Mouse (Mus musculus): ENCODE data around the gene Cyb5d1.
"Not testable (repeated sequence)": the region's sequence is repeated elsewhere in the genome, so short reads cannot be mapped to it uniquely, and the experiment has no call there.

Cyb5d1 gene

DNA sequence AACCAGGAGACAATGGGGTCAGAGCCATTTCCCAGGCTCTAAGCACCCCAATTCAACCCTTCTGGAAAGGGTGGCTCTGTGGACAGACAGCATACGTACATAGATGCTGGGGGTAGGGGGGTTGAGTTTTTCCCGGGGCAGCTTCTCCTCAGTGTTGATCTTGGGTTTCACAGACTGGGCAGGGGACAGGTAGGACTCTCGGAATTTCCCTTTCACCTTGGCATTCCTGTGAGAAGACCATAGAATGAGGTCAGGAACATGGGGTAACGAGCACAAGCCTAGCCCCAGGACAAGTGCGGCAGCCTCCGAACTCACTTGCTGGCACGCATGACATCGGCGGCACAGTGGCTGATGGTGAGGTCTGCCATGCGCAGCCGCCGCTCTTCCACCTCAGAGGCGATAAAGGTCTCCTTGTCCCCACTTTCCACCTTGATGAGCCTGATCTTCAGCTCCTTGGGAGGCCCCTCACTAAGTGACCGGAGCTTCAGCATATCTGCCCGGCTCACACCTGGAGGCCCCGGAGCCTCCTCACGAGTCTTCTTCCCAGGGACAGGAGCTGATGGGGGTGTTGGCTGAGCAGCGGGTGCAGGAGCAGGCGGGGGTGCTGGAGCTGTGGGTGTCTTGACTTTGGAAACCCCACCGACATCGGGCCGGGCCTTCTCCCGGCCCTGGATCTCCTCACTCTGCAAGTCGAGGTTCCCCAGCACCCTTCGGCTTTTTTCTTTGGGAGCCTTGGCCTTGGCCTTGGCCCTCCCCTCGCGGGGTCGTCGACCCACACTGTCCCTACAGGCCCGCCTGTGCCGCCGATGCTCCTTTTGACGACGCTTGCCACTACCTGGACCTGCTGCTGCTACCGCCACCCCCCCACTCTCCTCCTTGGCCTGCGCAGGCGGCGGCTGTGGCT lies 8.5 kb upstream of the Cyb5d1 start:
- DNase-seq = peak; percentile 31

DNA sequence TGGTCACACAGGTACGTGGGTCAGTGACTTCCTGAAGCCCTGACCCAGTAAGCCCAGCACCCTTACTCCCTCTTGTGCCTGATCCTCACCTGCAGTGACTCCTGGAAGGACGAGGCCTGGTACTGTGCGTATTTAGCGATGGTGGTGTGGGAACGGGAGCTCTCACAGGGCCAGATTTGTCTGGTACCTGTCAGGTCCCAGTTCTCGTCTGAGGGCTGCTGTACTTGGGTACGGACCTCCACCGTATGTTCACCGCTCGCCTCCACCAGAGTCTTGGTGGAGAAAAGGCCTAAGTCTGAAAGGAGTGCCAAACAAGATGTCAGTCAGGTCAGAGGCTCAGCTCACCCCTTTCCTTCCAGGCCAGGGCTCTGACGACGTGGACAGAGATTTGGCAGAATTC lies 6.6 kb upstream of the Cyb5d1 start:
- DNase-seq = peak; percentile 52

DNA sequence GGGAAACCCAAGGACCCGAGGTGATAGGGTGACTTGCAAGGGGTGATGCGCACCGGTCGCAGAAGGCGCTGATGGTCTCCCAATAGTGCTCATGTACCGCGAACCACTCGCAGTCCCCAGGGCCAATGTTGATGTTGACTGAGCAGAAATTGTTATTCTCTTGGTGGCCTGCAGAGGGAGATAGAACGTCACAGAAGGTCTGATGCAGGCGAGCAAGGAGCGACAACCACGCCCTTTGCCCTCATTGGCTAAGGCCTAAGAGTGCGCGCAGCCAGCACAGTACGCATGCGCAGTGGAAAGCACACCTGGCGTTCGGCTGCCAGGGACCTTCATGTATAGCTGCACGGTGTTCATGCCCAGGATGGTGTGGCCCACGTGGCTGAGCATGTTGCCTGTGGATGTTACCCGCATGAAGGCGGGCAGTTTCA lies 5.8 kb upstream of the Cyb5d1 start:
- DNase-seq = peak; percentile 97

DNA sequence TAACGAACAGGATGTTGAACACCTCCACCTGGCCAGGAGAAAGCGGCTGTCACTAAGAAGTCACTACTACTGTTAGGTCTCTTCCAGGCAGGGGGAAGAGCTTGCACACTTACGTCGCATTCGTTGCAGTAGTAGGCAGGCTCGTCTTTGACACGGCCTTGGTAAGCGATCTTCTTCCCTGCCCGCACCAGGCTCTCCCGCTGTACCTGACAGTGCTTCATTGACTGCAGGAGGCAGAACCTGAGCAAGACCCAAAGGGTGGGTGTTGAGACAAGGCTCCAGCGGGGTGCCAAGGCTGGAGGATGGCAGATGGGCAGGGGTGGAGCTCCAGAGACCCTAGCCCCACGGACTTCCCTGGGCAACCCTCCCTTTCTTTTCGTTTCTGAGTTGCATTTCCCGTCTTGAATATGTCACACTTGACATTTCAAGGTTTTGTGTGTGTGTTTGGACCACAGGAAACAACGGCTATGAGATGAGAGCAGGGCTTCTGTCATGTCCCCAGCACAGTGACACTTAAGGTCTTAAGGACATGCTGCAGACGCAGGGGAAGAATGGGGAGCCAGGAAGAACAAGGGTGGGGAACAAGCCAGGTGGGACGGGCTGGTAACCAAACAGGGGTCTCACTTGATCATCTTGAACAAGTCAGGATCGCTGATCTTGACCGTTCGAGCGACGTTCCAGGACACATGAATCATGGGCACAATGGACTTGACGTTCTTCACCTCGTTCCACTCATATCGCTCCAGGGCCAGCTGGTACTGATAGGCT lies 4.8 kb upstream of the Cyb5d1 start:
- peak; percentile 66 for DNase-seq

DNA sequence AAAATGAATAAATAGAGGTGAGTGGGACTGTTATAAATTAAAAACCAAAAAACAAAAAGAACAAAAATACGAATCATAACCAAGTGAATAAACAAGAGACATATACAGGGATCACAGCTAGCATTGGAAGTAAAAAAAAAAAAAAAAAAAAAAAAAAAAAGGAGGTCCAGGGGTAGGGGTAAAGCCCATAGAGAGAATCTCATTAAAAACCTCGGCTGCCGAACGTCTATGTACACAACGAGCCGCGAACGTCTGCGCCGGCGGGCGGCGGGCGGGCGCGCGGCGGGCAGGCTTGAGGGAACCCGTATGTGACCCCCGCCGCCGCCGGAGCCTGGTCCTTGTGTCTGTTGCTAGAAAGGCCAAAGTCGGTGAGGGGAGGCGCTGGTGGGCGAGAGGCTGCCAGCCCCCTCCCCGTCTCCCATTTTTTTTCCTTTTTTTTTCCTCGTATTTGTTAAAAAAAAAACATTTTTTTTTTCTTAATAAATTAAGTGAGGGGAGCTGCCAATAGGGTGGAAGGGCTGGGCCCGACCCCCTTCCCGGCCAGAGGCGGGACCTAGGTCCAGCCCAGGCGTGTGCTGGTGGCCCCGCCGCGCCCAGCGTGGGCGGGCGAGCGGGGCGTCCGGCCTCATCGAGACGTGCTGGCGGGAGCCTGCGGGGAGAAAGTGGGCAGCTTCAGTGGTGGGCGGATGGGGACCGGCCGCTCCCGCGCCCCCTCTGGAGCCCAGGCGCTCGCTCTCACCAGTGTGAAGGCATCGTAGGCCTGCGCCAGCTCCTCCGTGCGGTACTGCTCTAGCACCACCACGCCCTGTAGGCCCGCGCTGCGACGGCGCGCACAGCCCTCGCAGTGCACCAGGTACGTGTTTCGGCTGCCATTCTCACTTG lies 4.0 kb upstream of the Cyb5d1 start:
- DNase-seq = peak; percentile 59

DNA sequence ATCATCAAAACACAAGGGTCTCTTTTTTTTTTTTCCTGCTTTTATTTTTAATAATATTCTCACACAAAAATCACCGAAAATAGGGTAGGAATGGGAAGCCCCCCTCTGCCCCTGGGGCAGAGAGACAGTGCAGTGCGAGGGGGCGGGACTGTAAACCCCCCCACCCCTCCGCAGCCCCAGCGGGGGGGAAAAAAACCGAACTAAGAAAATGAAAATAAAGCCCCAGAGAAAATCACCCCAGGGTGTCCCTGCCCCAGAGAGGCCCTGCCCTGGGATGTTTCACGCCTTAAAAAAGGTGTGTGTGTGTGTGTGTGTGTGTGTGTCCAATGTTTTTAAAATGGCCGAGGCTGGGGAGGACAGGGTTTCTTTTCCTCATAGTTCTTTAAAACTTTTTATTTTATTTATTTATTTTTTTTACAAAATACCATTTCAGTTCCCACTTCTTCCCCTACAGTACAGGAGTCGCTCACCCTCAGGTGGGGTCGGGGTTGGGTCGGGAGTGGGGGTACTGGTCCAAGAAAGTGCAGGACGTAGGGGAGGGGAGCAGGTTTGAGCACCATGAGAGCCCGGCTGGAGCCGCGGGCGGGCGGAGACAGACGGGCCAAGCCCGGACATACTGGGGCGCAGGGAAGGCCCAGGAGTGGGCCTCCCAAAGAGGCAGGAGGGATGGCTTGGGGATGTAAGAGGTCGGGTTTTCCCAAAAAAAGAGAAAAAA lies 3.2 kb upstream of the Cyb5d1 start:
- DNase-seq = peak; percentile 60

DNA sequence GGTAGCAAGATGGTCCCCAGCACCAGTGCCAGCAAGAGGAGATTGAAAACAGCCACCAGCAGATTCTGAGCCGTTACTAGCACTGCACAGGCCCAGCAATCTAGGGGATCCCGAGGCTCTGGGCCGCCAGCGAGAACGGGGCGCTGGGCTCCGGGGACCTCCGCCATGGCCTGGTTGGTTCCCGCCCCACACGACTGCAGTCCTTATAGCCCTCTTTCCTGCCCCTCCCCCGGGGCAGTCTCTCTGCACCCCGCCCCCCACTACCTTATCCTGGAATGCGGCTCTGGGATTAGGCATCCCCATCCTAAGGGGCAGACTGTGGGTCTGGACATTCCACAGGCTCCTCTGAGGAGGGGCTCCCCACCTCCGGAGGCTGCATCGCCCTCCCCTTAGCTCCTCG lies 2.6 kb upstream of the Cyb5d1 start, which contains the start of gene Tmem88:
Gene Tmem88, minus strand, starts transcription at position 176 of the 400 bp plus-strand sequence.
- DNase-seq = peak; percentile 73

DNA sequence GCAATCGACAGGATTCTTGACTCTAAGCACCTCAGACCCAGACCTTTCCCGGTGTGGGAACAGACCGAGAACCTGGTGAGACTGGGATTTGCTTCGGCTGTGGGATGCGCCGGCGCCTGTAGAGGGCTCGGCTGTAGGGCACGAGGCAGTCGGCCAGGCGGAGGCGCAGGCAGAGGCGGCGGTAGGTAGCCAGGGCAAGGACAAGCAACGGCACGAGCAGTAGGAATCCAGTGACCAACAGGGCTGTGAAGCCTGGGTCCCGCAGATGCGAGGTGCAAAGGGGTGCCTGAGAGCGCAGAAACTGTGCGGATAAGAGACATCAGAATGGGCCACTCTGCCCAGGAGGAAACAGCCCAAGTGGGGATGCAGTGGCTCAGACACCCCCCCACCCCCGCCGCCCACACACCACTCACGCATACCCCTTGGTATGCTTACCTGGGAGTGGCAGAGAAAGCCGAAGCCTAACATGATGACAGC lies 2.2 kb upstream of the Cyb5d1 start:
- DNase-seq = peak; percentile 74

DNA sequence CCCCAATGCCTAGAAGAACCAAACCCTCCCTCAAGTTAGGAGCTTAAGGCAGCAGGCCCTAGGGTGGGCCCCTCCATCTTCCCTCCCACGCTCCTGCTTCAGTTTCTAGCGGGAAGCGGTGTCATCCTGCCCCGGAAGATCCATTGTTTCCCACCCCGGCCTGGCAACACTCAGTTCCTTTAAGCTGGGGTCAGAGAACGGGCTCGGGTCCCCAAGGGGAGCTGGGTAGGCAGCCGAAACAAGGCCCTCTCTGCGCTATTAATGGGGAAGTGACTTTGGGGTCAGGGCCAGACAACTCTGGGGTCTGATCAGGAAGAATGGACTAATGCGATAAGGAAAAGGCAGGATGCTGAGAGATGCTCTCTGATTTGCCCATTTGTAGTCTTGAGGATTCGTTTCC lies 1.3 kb upstream of the Cyb5d1 start:
- DNase-seq = peak; percentile 65

DNA sequence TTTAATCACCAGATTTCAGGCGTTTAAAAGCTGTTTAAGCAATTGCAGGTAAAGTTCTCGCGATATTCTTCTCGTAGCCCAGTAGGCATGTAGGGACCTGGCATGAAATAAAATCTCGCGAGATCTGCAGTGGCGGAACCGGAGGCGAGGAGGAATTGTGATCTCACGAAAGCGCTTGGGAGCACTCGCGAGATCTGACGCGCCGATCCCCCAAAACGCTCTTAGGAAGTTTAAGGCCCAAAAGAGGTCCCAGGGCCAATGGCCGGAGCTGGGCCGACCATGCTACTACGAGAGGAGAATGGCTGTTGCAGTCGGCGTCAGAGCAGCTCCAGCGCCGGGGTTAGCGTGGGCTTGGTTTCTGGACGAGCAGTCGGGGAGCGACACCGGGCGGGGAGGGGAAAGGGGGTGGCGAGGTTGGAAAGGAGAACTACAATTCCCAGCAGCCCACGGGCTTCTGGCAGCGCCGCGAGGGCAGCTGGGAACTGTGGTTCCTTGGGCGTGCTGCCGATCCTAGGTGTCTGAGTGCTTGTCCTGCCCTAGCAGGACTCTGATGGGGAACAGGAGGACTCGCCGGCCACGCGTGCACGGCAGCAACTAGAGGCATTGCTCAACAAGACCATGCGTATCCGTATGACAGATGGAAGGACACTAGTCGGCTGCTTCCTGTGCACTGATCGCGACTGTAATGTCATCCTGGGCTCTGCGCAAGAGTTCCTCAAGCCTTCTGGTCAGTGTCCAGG lies 373 bp upstream of the Cyb5d1 start:
- peak; percentile 98 for DNase-seq

DNA sequence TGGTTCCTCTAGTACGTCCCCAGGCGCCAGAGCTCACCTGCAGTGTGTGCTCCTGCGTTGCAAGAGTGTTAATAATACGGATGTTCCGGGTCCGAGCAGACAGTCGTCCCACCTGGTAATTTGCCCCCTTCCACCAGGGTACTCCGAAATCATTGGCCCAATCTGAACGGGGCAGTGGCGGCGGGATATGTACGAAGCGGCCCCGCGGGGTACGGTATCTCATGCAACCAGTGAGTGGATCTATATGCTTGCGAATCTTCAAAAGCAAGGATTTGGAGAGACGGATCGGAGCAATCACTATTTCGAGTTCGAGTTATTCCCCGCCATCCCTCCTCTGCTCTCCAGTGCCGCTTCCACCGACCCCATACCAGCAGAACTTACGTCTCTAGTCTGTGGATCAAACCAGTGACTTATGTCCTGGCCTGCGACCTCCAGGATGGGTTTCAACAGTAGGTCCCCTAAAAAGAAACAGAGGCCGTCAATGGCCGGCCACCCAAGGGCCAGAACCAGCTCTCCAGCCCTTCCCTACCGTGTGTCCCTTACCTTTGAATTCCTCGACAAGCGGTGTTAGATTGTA lies 752 bp downstream of the Cyb5d1 start:
- DNase-seq = not testable (repeated sequence)

DNA sequence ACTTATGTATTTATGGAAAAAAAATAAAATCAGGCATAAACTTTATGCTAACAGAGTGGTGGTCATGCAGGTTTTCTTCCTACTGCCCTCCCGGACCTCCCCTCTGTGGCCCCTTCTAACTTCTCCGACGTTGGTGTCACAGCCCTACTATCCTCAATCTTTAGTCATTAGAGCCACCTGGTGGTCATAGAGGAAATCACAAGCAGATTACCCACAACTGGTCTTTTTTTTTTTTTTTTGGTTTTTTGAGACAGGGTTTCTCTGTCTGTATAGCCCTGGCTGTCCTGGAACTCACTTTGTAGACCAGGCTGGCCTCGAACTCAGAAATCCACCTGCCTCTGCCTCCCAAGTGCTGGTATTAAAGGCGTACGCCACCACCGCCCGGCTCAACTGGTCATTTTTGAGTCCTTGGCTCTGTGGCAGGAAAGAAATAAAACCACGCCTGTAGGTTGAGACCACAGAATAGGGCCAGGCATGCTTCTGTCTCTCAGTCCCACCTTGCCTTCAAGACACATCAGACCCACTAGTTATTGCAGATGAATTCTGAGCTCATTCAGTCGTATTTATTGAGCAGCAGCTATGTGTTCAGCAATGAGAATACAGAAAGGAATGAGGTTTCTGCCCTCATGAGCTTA lies 4.9 kb downstream of the Cyb5d1 start:
- DNase-seq = peak; percentile 47

DNA sequence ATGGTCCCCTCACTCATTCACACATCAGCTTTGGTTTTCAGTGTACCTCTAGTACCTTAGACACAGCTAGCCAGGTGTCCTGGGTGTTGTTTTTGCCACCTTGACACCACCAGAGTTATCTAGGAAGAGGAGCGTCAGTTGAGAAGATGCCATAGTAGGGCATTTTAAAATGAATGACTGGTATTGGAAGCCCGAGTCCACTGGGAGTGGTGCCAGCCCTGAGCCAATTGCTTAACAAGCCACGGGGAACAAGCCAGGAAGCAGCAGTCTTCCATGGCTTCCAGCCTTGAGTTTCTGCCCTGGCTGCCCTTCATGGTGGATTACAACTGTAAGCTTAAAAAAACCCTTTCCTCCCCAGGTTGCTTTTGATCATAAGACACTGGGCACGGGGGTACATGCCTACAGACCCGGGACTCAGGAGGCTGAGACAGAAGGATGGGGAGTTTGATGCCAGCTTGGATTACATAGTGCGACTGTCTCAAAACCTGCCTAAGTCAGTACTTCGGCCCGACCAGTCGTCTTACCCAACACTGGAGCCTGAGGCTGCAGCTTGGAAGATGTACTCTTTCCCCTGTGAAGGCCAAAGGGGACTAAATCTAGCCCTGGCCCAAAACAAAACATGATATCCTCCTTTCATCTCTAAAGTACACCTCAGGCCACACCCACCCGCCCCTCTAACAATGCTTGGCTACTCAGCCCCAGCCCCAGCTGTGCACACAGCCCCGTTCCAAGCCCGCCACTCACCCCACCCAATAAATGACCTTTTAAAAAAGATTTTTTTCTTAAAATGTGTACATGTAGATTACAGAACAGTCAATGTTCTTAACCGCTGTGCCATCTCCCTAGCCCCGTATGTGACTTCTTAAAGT lies 5.7 kb downstream of the Cyb5d1 start:
- DNase-seq = peak; percentile 50

DNA sequence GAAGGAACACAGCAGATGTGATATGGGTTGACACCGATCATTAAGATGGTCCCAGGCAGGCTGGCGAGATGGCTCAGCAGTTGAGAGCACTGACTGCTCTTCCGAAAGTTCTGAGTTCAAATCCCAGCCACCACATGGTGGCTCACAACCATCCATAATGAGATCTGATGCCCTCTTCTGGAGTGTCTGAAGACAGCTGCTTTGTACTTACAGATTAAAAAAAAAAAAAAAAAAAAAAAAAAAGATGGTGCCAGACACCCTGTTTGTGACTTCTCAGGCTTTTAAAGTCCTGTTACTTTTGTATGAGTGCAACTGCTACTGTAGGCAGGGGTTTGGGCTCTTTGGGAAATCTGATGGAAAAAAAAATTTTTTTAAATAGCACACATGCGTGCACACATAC lies 6.8 kb downstream of the Cyb5d1 start:
- no peak for DNase-seq

DNA sequence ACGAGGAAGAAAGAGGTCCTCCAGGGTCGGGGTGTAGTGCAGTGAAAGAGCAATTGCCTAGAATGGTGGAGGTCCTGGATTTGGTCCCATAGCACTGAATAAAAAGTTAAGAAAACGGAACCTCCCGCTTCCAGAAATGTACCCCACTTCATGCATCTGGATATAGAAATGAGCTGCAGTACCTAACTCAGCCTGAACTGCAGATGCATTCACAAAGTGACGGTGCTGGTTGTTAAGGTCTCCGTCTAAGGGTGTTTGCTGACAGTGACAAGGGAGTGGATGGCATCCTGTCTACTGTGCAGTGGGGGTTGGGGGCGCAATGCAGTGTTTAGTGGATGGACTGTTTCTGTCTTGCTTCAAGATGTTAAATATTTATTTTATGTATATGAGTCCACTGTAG lies 8.7 kb downstream of the Cyb5d1 start:
- no peak for DNase-seq

DNA sequence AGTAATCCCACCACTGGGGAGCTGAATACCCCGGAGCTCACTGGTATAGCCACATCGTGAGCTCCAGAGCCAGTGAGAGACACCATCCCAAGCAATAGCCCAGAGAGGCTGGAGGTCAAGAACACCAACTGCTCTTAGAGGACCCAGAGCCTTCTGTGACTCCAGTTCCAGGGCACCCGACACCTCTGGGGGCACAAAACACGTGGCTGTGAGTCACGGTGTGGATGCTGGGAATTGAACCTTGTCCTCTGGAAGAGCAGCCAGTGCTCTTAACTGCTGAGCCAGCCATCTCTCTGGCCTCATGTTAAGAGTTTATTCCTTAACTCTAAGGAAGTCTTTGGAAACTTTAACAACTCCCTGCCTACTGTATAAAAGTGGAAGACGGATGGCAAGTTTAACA lies 10.5 kb downstream of the Cyb5d1 start:
- DNase-seq = no peak

DNA sequence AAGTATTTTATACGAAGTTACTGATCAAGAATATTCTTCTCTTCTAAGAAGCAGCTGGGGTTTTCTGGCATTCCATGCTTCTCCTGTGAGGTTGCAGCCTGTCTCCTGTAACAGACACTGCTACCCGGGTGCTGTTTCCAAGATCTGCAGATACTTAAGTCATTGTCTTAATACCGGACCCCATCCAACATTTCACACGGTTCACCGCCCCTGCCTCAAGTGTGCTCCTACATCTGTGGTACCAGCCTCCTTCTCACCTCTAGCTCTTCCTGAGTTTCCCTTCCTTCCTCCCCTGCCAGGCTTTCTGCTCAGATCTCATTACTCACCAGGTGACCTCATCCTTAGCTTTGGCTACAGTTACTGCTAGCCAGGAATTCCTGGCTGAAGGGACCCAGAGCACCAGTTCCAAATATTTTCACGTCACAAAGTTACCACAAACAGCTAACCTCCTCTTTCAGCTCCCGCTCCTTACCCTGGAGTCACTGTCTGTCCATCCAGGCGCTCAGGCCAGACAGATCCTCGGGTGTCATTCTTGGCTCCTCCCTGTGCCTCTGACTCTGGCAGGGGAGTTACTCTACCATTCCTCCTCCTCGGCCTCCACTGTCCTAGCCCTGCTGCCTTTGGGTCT lies 12.8 kb downstream of the Cyb5d1 start:
- no peak for DNase-seq

DNA sequence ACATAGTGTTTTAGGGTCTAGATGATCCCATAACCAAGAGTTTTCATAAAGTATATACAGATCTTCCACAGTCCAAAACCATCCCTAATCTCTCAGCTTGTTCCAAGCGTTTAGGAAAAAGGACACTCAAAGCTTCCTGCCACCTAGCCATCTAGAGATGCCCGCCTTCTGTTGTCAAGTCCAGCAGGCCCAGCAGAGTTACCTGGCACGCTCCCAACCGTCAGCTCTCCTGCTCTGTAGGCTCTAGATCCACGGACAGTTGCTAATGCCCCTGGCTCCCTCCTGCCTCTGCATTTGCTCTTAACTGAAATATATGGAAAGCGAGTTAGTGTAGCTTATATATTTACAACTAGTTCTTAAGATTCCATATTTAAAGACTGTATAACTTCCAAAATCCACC lies 14.1 kb downstream of the Cyb5d1 start:
- peak; percentile 66 for DNase-seq

DNA sequence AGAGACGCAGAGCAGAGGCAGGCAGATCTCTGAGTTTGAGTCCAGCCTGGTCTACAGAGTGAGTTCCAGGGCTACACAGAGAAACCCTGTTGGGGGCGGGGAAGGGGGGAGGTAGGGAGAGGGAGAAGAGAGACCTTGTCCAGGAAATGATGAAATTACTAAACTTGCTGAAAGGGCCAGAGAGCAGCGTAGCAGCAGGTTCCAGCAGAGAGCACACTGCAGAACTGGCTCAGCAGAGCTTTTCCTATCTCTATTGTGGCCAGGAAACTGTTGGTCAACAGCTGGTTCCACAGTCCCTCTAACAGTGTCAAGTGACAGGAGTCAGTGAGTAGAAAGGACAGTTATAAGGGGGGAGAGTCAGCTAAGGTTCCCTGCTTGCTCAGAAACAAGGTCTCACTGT lies 15.8 kb downstream of the Cyb5d1 start:
- no peak for DNase-seq
